Mouse (Mus musculus) limb, embryonic 14.5 days (tissue): ENCODE results near the gene Gbe1. TPM values are rescaled to one million over a fixed set of nuclear protein-coding genes. Genes with fewer than 3 reads are reported as not detected.

Source experiments
- ATAC-seq: fragments of 200-750 bp; cut with Nextera tagmentation; 2 replicates; pipeline ENCODE4 v1.8.0; 2017; ENCODE audit warnings: low read depth, moderate number of reproducible peaks, moderate TSS enrichment; ENCODE audit not compliant: low FRiP score
- DNase-seq: peaks from one replicate; pipeline ENCODE4 v3.0.0-alpha.2; 2015; ENCODE audit warnings: low spot score
- H3K27ac ChIP-seq: fragments of 300-500 bp; sonication (generic); replicated peaks from 2 replicates; pipeline ENCODE4 v1.5.1; 2014; ENCODE audit warnings: low read depth, mild to moderate bottlenecking, low read length, moderate library complexity, mixed read lengths
- H3K27me3 ChIP-seq: fragments of 300-500 bp; sonication (generic); 2 replicates; pipeline ENCODE4 v1.6.1; 2014; ENCODE audit warnings: low read length, mixed read lengths; ENCODE audit not compliant: control insufficient read depth, insufficient read depth
- H3K36me3 ChIP-seq: fragments of 300-500 bp; sonication (generic); 2 replicates; pipeline ENCODE4 v1.6.1; 2014; ENCODE audit warnings: mild to moderate bottlenecking, low read length, moderate library complexity, mixed read lengths; ENCODE audit not compliant: control insufficient read depth, insufficient read depth
- H3K4me1 ChIP-seq: fragments of 300-500 bp; sonication (generic); 2 replicates; pipeline ENCODE4 v1.6.1; 2014; ENCODE audit warnings: antibody characterized with exemption, low read length, mixed read lengths; ENCODE audit not compliant: control insufficient read depth, insufficient read depth
- H3K4me2 ChIP-seq: fragments of 300-500 bp; sonication (generic); replicated peaks from 2 replicates; pipeline ENCODE4 v1.6.1; 2014; ENCODE audit warnings: low read depth, mild to moderate bottlenecking, low read length, moderate library complexity; ENCODE audit not compliant: severe bottlenecking
- H3K4me3 ChIP-seq: fragments of 300-500 bp; sonication (generic); replicated peaks from 2 replicates; pipeline ENCODE4 v1.5.1; 2014; ENCODE audit warnings: low read length
- H3K9ac ChIP-seq: fragments of 300-500 bp; sonication (generic); 2 replicates; pipeline ENCODE4 v1.6.1; 2014; ENCODE audit warnings: mild to moderate bottlenecking, low read depth, low read length, moderate library complexity; ENCODE audit not compliant: severe bottlenecking
- H3K9me3 ChIP-seq: fragments of 300-500 bp; sonication (generic); 2 replicates; pipeline ENCODE4 v1.6.1; 2016; ENCODE audit warnings: low read length; ENCODE audit not compliant: control insufficient read depth
- POLR2A ChIP-seq: fragments of 200-500 bp; IDR thresholded peaks from 2 replicates; pipeline ENCODE4 v1.8.0; 2012; ENCODE audit warnings: inconsistent platforms, mild to moderate bottlenecking, moderate library complexity, borderline replicate concordance; ENCODE audit not compliant: insufficient read depth, insufficient read length; ENCODE audit errors: extremely low read depth
- WGBS: fragments of 180-500 bp; shearing (Covaris S2); extraction: QIAGEN DNeasy Blood & Tissue Kit; methylation state at CpG from one replicate; pipeline ENCODE4 v1.1.7; 2014; 5-methylcytosine and 5-hydroxymethylcytosine counted together
- polyA plus RNA-seq, 2 experiments: library from polyadenylated mRNA; depleted of rRNA in 1 of 2; stranded (reverse) in 1 of 2; unstranded in 1 of 2; fragments of >200 nt; fragmentation: Nextera tagmentation in 1 of 2; extraction: Ambion mirVana in 1 of 2; gene quantifications; 2 replicates each; pipeline versions ENCODE4 v1.2.1 to v1.2.3; 2012 to 2014

Gene Gbe1
- polyA plus RNA-seq, 2 experiments = 7.0 to 14.1 TPM

GRCm38 (mm10) chr16:70344496-70344895 is 30.7 kb downstream of the Gbe1 start:
- no peak for TF ChIP-seq POLR2A
- Histone ChIP-seq H3K27ac (no peak overlapping the region), H3K4me1 (no peaks in the 10 kb centered on the region), H3K9ac (no peak overlapping the region), H3K27me3 (no peaks in the 10 kb centered on the region), H3K9me3 (no peaks in the 10 kb centered on the region), H3K4me2 (no peak overlapping the region), H3K4me3 (no peak overlapping the region), H3K36me3 (no peaks in the 10 kb centered on the region)
- 82% methylated on average over 1 of the region's 1 CpGs for WGBS
- DNase-seq (no peak), ATAC-seq (no peak)

- no peak for ATAC-seq
- 73% methylated on average over 10 of the region's 10 CpGs for WGBS
- Histone ChIP-seq H3K27me3 (no peaks in the 10 kb centered on the region), H3K4me3 (no peak overlapping the region), H3K27ac (no peak overlapping the region), H3K4me2 (no peak overlapping the region), H3K4me1 (no peaks in the 10 kb centered on the region), H3K9ac (no peak overlapping the region), H3K9me3 (no peaks in the 10 kb centered on the region), H3K36me3 (no peaks in the 10 kb centered on the region)
- DNase-seq = no peak
- no peak for TF ChIP-seq POLR2A
These were observed 31.9 kb downstream of the Gbe1 start for GRCm38 (mm10) chr16:70345607-70346006.

DNA sequence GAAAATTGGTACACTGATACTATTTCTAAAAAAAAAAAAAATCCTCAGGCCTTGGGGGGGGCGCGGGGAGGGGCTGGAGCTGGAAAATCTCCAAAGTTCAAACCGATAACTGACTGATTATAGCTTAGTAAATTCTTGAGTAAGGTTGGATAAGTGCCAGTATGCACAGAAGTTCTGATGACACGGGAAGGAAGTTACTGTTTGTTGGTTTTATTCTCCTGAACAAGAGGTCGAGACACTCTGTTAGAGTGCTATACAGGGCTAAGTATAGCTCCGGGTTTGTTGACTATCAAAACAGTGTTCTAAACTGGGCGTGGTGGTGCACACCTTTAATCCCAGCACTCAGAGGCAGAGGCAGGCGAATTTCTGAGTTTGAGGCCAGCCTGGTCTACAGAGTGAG is 36.3 kb downstream of the Gbe1 start:
- no peak for DNase-seq
- no peaks in the 10 kb centered on the region for H3K27me3 ChIP-seq

GRCm38 (mm10) chr16:70351641-70352280 is 38.0 kb downstream of the Gbe1 start:
- Histone ChIP-seq H3K36me3 (no peaks in the 10 kb centered on the region), H3K9me3 (no peaks in the 10 kb centered on the region), H3K9ac (no peak overlapping the region), H3K27me3 (no peaks in the 10 kb centered on the region), H3K4me3 (no peak overlapping the region), H3K4me1 (peaks cover 2% of the 10 kb centered on the region; the same call in 1 of the 2 replicates), H3K27ac (no peak overlapping the region), H3K4me2 (no peak overlapping the region)
- ATAC-seq (no peak; the same call in 1 of the 2 replicates), DNase-seq (no peak)
- 49% methylated on average over 11 of the region's 11 CpGs for WGBS
- no peak for TF ChIP-seq POLR2A

More for the DNA sequence above, 36.3 kb downstream of the Gbe1 start:
- Histone ChIP-seq H3K27ac (no peak overlapping the region), H3K4me1 (peaks cover 2% of the 10 kb centered on the region; the same call in 1 of the 2 replicates), H3K9me3 (no peaks in the 10 kb centered on the region), H3K4me3 (no peak overlapping the region), H3K4me2 (no peak overlapping the region), H3K36me3 (no peaks in the 10 kb centered on the region), H3K9ac (no peak overlapping the region)
- WGBS = 90% methylated on average over 8 of the region's 8 CpGs
- ATAC-seq = no peak
- no peak for TF ChIP-seq POLR2A

DNA sequence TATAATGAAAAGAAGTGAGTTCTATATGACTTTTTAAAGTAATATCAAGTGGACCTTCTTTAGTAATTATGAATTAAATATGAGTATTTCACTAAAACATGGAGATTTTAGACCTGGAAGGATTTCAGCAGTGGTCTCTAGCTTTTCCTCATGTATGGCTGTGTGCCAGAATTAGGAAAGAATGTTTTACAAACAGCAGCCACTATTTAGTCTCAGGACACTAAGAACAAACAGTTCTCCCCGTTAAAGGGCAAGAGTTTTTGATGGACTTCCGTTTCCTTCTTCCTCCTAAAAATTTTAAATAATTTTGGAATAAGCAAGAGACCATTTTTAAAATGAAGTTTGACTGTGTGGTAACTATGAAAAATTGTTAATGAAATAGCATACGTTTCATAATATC is 38.8 kb downstream of the Gbe1 start:
- WGBS = 37% methylated on average over 3 of the region's 3 CpGs
- ATAC-seq (no peak), DNase-seq (no peak)
- Histone ChIP-seq H3K27me3 (no peaks in the 10 kb centered on the region), H3K27ac (no peak overlapping the region), H3K4me1 (peaks cover 2% of the 10 kb centered on the region; the same call in 1 of the 2 replicates), H3K9ac (no peak overlapping the region), H3K9me3 (no peaks in the 10 kb centered on the region), H3K36me3 (no peaks in the 10 kb centered on the region), H3K4me3 (no peak overlapping the region), H3K4me2 (no peak overlapping the region)
- no peak for TF ChIP-seq POLR2A

DNA sequence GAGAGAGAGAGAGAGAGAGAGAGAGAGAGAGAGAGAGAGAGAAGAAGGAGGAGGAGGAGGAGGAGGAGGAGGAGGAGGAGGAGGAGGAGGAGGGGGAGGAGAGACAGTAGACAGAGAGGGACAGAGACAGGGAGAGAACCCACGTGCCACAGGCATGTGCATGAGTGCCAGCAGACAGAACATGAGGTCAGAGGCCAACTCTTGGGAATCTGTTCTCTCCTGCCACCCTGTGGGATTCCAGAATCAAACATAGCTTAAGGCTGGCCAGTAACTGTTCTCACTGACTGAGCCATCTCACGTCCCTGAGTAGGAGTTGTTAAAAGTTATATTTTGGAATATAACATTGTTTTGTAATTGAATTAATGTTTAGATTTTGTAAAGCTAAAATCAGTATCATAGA is 39.3 kb downstream of the Gbe1 start:
- no peak overlapping the region for H3K9ac ChIP-seq
- H3K27me3 ChIP-seq = no peaks in the 10 kb centered on the region
- H3K9me3 ChIP-seq = no peaks in the 10 kb centered on the region
- peaks cover 2% of the 10 kb centered on the region; the same call in 1 of the 2 replicates for H3K4me1 ChIP-seq
- DNase-seq (peak; percentile 9), ATAC-seq (no peak)
- H3K36me3 ChIP-seq = no peaks in the 10 kb centered on the region
- no peak for TF ChIP-seq POLR2A
- WGBS = 27% methylated on average over 2 of the region's 2 CpGs
- no peak overlapping the region for H3K4me2 ChIP-seq
- no peak overlapping the region for H3K4me3 ChIP-seq
- no peak overlapping the region for H3K27ac ChIP-seq
